Mouse (Mus musculus): ENCODE measurements at regions not wholly inside any gene's neighbourhood (a gene's known extent, or its start where the extent isn't known, plus 50 kb on each side); places are given as distances from the start of the nearest gene placed in this dataset.
A peak's percentile ranks its signal among the peaks of the same experiment; 100 is the strongest.

DNA sequence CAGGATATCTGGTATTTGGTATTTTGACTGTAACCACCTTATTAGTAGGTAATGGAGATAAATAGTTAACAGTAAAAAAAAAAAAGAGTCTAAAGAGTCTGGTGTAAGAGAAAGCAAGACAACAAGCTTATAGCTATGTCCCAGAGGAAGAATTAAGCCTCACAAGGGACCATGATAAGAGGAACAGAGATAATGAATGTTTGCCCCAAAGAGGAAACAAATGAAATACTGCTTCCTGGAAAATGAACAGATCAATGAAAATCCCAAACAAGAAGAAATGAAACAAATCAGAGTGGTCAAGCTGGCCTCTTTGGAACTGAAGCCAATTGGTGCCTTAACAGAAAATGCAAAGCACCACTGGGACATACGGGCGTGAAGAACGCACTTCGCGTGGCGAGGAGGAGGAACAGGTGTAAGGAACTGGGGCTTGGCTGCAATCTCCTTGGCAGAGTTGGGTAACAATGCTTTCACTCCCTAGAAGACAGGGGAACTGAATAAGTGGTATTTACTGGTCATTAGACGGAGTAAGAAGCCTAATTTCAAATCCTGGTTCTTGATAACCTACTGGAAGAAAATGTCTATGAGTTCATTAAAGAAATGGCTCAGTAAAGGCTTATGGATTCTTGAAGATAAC, 62.2 kb upstream of the Etv6 start:
- WGBS, result 94% methylated on average over 7 of the region's 7 CpGs
- ATAC-seq, result no peak
- H3K9ac ChIP-seq (ENCODE audit: low read depth, low read length), result no peak overlapping the region
- no peaks in the 10 kb centered on the region for H3K36me3 ChIP-seq (ENCODE audit: control insufficient read depth, insufficient read depth, low read length)
- no peak overlapping the region for H3K4me3 ChIP-seq (ENCODE audit: low read depth, low read length)
- H3K27ac ChIP-seq (ENCODE audit: low read length), result no peak overlapping the region
- no peaks in the 10 kb centered on the region for H3K27me3 ChIP-seq (ENCODE audit: control insufficient read depth, insufficient read depth, low read depth, low read length)
- H3K4me2 ChIP-seq (ENCODE audit: low read length), result no peak overlapping the region
- H3K9me3 ChIP-seq (replicated peaks; ENCODE audit: control insufficient read depth, low read length, poor library complexity, severe bottlenecking), result no peaks in the 10 kb centered on the region
- no peaks in the 10 kb centered on the region for H3K4me1 ChIP-seq (ENCODE audit: control insufficient read depth, insufficient read depth, low read length)

DNA sequence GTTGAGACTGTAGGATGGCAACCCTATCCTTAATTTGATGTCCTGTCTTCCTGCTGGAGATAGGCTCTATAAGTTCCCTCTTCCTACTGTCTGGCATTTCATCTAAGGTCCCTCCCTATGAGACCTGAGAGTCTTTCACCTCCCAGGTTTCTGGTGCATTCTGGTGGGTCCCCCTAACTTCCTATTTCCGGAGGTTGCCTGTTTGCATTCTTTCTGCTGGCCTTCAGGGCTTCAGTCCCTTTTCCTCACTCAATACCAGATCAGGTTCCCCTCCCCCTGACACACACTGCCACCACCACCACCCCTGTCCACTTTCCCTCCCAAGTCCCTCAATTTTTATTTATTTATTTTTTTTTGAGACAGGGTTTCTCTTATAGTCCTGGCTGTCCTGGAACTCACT, 59.5 kb upstream of the Etv6 start:
- no peak overlapping the region for H3K27ac ChIP-seq (ENCODE audit: low read length)
- no peak overlapping the region for H3K9ac ChIP-seq (ENCODE audit: low read depth, low read length)
- no peaks in the 10 kb centered on the region for H3K9me3 ChIP-seq (replicated peaks; ENCODE audit: control insufficient read depth, low read length, poor library complexity, severe bottlenecking)
- no peaks in the 10 kb centered on the region for H3K4me1 ChIP-seq (ENCODE audit: control insufficient read depth, insufficient read depth, low read length)
- H3K4me3 ChIP-seq (ENCODE audit: low read depth, low read length), result no peak overlapping the region
- ATAC-seq, result no peak
- H3K36me3 ChIP-seq (ENCODE audit: control insufficient read depth, insufficient read depth, low read length), result no peaks in the 10 kb centered on the region
- 85% methylated on average over 1 of the region's 1 CpGs for WGBS
- H3K4me2 ChIP-seq (ENCODE audit: low read length), result no peak overlapping the region
- no peaks in the 10 kb centered on the region for H3K27me3 ChIP-seq (ENCODE audit: control insufficient read depth, insufficient read depth, low read depth, low read length)

DNA sequence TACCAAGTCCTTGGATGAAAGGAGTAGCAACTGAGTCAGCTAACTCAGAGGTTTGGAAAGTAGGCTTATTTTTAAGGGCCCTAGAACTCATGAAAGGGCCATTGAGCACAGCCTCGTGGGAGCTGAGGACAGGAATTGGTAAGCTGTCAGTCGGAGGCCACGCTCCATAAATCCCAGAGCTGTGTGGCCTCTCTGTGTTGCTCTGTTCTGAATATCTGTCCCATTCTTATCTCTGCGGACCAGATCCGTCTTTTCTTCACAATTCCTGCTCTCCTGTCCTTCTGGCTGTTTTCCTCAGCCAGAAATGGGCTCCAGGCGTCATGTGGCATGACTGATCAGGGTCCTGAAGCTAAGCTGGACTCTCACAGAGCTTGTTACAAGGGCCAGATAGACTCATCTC, 58.6 kb upstream of the Etv6 start:
- Histone ChIP-seq H3K27ac (ENCODE audit: low read length) (no peak overlapping the region), H3K27me3 (ENCODE audit: control insufficient read depth, insufficient read depth, low read depth, low read length) (no peaks in the 10 kb centered on the region), H3K4me3 (ENCODE audit: low read depth, low read length) (no peak overlapping the region), H3K9ac (ENCODE audit: low read depth, low read length) (no peak overlapping the region), H3K4me2 (ENCODE audit: low read length) (no peak overlapping the region), H3K4me1 (ENCODE audit: control insufficient read depth, insufficient read depth, low read length) (no peaks in the 10 kb centered on the region), H3K9me3 (replicated peaks; ENCODE audit: control insufficient read depth, low read length, poor library complexity, severe bottlenecking) (no peaks in the 10 kb centered on the region), H3K36me3 (ENCODE audit: control insufficient read depth, insufficient read depth, low read length) (no peaks in the 10 kb centered on the region)
- 56% methylated on average over 6 of the region's 6 CpGs for WGBS
- ATAC-seq, result peak; percentile 25; the same call in 1 of the 2 replicates

- 81% methylated on average over 10 of the region's 10 CpGs for WGBS
- no peak for ATAC-seq
- H3K9ac ChIP-seq (ENCODE audit: low read depth, low read length), result no peak overlapping the region
- no peaks in the 10 kb centered on the region for H3K27me3 ChIP-seq (ENCODE audit: control insufficient read depth, insufficient read depth, low read depth, low read length)
- H3K27ac ChIP-seq (ENCODE audit: low read length), result no peak overlapping the region
- H3K4me3 ChIP-seq (ENCODE audit: low read depth, low read length), result no peak overlapping the region
- H3K4me2 ChIP-seq (ENCODE audit: low read length), result no peak overlapping the region
- no peaks in the 10 kb centered on the region for H3K36me3 ChIP-seq (ENCODE audit: control insufficient read depth, insufficient read depth, low read length)
- no peaks in the 10 kb centered on the region for H3K9me3 ChIP-seq (replicated peaks; ENCODE audit: control insufficient read depth, low read length, poor library complexity, severe bottlenecking)
- H3K4me1 ChIP-seq (ENCODE audit: control insufficient read depth, insufficient read depth, low read length), result peaks cover 3% of the 10 kb centered on the region; the same call in 1 of the 2 replicates
Observed at GRCm38 (mm10) chr6:133983804-133984514, 51.5 kb upstream of the Etv6 start.

- H3K27me3 ChIP-seq (ENCODE audit: control insufficient read depth, insufficient read depth, low read depth, low read length), result no peaks in the 10 kb centered on the region
- H3K27ac ChIP-seq (ENCODE audit: low read length), result no peak overlapping the region
- 0 out of 2 replicates have a peak, but pooled peaks have one; percentile 36 for ATAC-seq
- H3K4me2 ChIP-seq (ENCODE audit: low read length), result peak overlapping the region; percentile 36
- H3K36me3 ChIP-seq (ENCODE audit: control insufficient read depth, insufficient read depth, low read length), result no peaks in the 10 kb centered on the region
- no peak overlapping the region for H3K9ac ChIP-seq (ENCODE audit: low read depth, low read length)
- H3K4me3 ChIP-seq (ENCODE audit: low read depth, low read length), result no peak overlapping the region
- peaks cover 3% of the 10 kb centered on the region; the same call in 1 of the 2 replicates for H3K4me1 ChIP-seq (ENCODE audit: control insufficient read depth, insufficient read depth, low read length)
- no peaks in the 10 kb centered on the region for H3K9me3 ChIP-seq (replicated peaks; ENCODE audit: control insufficient read depth, low read length, poor library complexity, severe bottlenecking)
- WGBS, result 12% methylated on average over 16 of the region's 16 CpGs
Observed at GRCm38 (mm10) chr6:133984666-133985355, 50.7 kb upstream of the Etv6 start.

All from midbrain, embryonic 16.5 days (tissue).